ENCODE assay signal across 14 mouse cellular contexts in the genomic region with DNA sequence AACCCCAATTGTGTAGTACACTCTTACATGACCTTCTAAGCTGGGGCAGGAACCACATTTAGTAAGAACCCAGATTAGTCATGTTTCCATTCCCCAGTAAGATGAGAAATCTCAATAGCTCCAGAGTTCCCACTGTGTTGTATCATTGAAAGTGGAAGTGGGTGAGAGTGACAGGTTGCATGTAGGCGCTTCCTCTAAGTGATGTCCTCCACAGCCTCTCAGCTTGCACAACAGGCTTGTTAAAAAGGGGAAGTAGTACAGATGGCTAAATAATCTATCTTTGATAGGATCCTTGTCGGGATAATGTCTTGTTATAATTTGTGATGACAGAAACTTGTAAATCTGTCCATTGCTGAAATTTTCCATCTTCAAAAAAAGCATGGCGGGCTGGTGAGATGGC. TPM values are rescaled to one million over a fixed set of nuclear protein-coding genes. Genes with fewer than 3 reads are reported as not detected.
DNase-seq lines count a peak whose midpoint lies in the region; ATAC-seq and TF ChIP-seq lines count a peak whose summit lies in the region.
"Had no signal": no experiment of that assay in that cellular context is flagged by ENCODE, and none has a peak within 500 bp of the region (broad histone marks: within the 10 kb centered on the region; RNA-seq: fewer than 3 reads in every experiment).

No protein-coding gene starts in this region.

- peak; percentile 76 for TF ChIP-seq EP300 in CH12.LX (IDR thresholded peaks at IDR 0.05; ENCODE audit: low read length)

- H3K9me3 ChIP-seq in CH12.LX (replicated peaks; ENCODE audit: low read length), result no peaks in the 10 kb centered on the region
- H3K9me3 ChIP-seq: limb, embryonic 10.5 days; megakaryocyte, embryonic 14.5 days had no signal

- peaks cover 0 to 6% of the 10 kb centered on the region in 2 experiments; a peak in 1 of 4 replicates for H3K4me1 ChIP-seq in CH12.LX (ENCODE audit: control insufficient read depth in 1 of 2, insufficient read depth in 2 of 2)
- H3K4me1 ChIP-seq: limb, embryonic 10.5 days had no signal

- TF ChIP-seq RAD21 in CH12.LX (IDR thresholded peaks at IDR 0.05; ENCODE audit: low read depth, low read length), result no peak

- TF ChIP-seq POLR2A in CH12.LX (IDR thresholded peaks at IDR 0.05; ENCODE audit: low read depth, low read length), result no peak

- no peak overlapping the region for H3K4me3 ChIP-seq in CH12.LX (replicated peaks in 1 of 3; ENCODE audit: low read depth in 2 of 3, low read length in 2 of 3, poor library complexity in 1 of 3)
- H3K4me3 ChIP-seq: limb, embryonic 10.5 days; megakaryocyte, embryonic 14.5 days had no signal

- no peaks in the 10 kb centered on the region for H3K27me3 ChIP-seq in CH12.LX (replicated peaks)
- H3K27me3 ChIP-seq: megakaryocyte, embryonic 14.5 days had no signal

- no peak overlapping the region for H3K4me2 ChIP-seq in CH12.LX (ENCODE audit: insufficient read depth, low read depth, poor library complexity, severe bottlenecking)

- no peak for ATAC-seq in CD4-positive, CD25-positive, alpha-beta regulatory T cell, adult 4 months
- ATAC-seq: intestine, postnatal 0 days had no signal

- H3K27ac ChIP-seq in CH12.LX (ENCODE audit: insufficient read depth, low read depth), result no peak overlapping the region
- H3K27ac ChIP-seq: limb, embryonic 10.5 days had no signal

- TF ChIP-seq CTCF in CH12.LX (conservative IDR thresholded peaks at IDR 0.05 in 1 of 2, IDR thresholded peaks at IDR 0.05 in 1 of 2; ENCODE audit: low read depth in 2 of 2, low read length in 2 of 2), result no peak

- in situ Hi-C loops in CH12.LX (cut with MboI; ENCODE audit: low pct_ligation_motif_present, low pct_unique_long_range_greater_than_20kb, low sequenced_read_pairs), result no loop called here

- intact Hi-C loops in left cerebral cortex, postnatal 10 days (cut with DNase I), result no loop called here

- DNase-seq in left cerebral cortex, adult 18-20 months (ENCODE audit: low spot score in 2 of 2), result peak; percentile 20 to 21
- DNase-seq in left cerebral cortex, postnatal 10 days (ENCODE audit: extremely low spot score in 1 of 2, low spot score in 2 of 2), result no peak
- peak; percentile 72 for DNase-seq in CH12.LX (ENCODE audit: extremely low read depth)
- DNase-seq in brain, adult 2 months (ENCODE audit: low read depth, low spot score), result peak; percentile 85
- DNase-seq in lung, postnatal 25 days (ENCODE audit: low spot score), result peak; percentile 57
- DNase-seq in embryo, embryonic 10 days (ENCODE audit: low spot score), result no peak
- DNase-seq: cerebellum, postnatal 14 days; heart, postnatal 14 days; right cerebral cortex, postnatal 25 days; thymus, adult 18-20 months had no signal

- no peak overlapping the region for H3K9ac ChIP-seq in CH12.LX (ENCODE audit: insufficient read depth, low read depth)

- no peaks in the 10 kb centered on the region for H3K79me2 ChIP-seq in CH12.LX (replicated peaks; ENCODE audit: control insufficient read depth, extremely low read depth, insufficient read depth, poor library complexity, severe bottlenecking)

- H3K36me3 ChIP-seq in CH12.LX (replicated peaks in 1 of 2; ENCODE audit: control insufficient read depth in 1 of 2, insufficient read depth in 1 of 2, low read length in 1 of 2), result peaks cover 3 to 32% of the 10 kb centered on the region in 2 experiments

- dilution Hi-C loops in CH12.LX (cut with MboI; ENCODE audit: extremely low pct_ligation_motif_present, extremely low pct_unique_long_range_greater_than_20kb, low sequenced_read_pairs), result no loop called here

TF ChIP-seq in CH12.LX, 34 proteins besides CTCF, POLR2A, EP300 and RAD21:
- TF ChIP-seq IRF4 (IDR thresholded peaks at IDR 0.05; ENCODE audit: low read depth, low read length), result peak; percentile 51; the same call in 1 of the 2 replicates
- 0 out of 2 replicates have a peak, but pooled peaks have one; percentile 25 for TF ChIP-seq MAFK (IDR thresholded peaks at IDR 0.05; ENCODE audit: insufficient replicate concordance, low read length)
- TF ChIP-seq BHLHE40 (IDR thresholded peaks at IDR 0.05; ENCODE audit: low read depth, low read length), result 0 out of 2 replicates have a peak, but pooled peaks have one; percentile 30
- TF ChIP-seq ETS1 (conservative IDR thresholded peaks at IDR 0.05; ENCODE audit: low read depth, low read length), result peak; percentile 58
- no peak for TF ChIP-seq CHD1 (IDR thresholded peaks at IDR 0.05; ENCODE audit: low read depth, low read length)
- TF ChIP-seq JUN (IDR thresholded peaks at IDR 0.05; ENCODE audit: insufficient read depth, low read depth, low read length), result peak; percentile 22; the same call in 1 of the 2 replicates

RNA-seq across cellular contexts. Expression of a gene that starts 46.0 kb away (rescaled TPM):
- total RNA-seq in left cerebral cortex, adult 18-20 months (2021), result 10 to 100 TPM; 58.5 to 66.3 TPM
- 10 to 100 TPM; 44.2 to 49.6 TPM for total RNA-seq in left cerebral cortex, postnatal 10 days (2021)
- total RNA-seq in CH12.LX (2012; rRNA removed) (not detected in 2 replicates), CH12.LX (2014; rRNA removed) (not detected in 2 replicates)
- not detected in 2 replicates for polyA plus RNA-seq in CH12.LX (2012; ENCODE audit: insufficient read length, low read depth)
- polyA plus RNA-seq in CD4-positive, CD25-positive, alpha-beta regulatory T cell, adult 4 months (2017; shearing (Covaris generic)), result not detected

Comparison
In these comparisons a context has a peak if more than half of its experiments do, and no peak if none do; other contexts are left out.
1. DNase-seq: peak in left cerebral cortex, adult 18-20 months (2 of 2), CH12.LX (single experiment), brain, adult 2 months (single experiment) and lung, postnatal 25 days (single experiment); none in left cerebral cortex, postnatal 10 days (0 of 2) and embryo, embryonic 10 days (single experiment).
2. RNA of a gene that starts 46.0 kb away (total RNA-seq): 58.5 to 66.3 TPM in left cerebral cortex, adult 18-20 months and 44.2 to 49.6 TPM in left cerebral cortex, postnatal 10 days; not detected in CH12.LX; every median in the first group is over 10 times any median in the second.